Mouse (Mus musculus) cerebellum, adult 9-11 months (tissue): Measurements from ENCODE around the gene Hivep3.

Experiments used
- DNase-seq: peaks from one replicate; pipeline ENCODE4 v3.0.0; 2022

The Hivep3 gene

GRCm38 (mm10) chr4:120163242-120163641, 429.7 kb downstream of the Hivep3 start:
- DNase-seq = peak; percentile 90

- DNase-seq = no peak
These were observed 430.7 kb downstream of the Hivep3 start for GRCm38 (mm10) chr4:120164316-120164715.

GRCm38 (mm10) chr4:120167778-120168177, 434.2 kb downstream of the Hivep3 start:
- DNase-seq = no peak

- DNase-seq = no peak
These were observed 434.8 kb downstream of the Hivep3 start for GRCm38 (mm10) chr4:120168346-120168745.

GRCm38 (mm10) chr4:120170387-120170936, 436.9 kb downstream of the Hivep3 start:
- no peak for DNase-seq

- no peak for DNase-seq
These were observed 438.6 kb downstream of the Hivep3 start for GRCm38 (mm10) chr4:120172050-120172684.

GRCm38 (mm10) chr4:120179123-120179522, 445.5 kb downstream of the Hivep3 start:
- no peak for DNase-seq

GRCm38 (mm10) chr4:120180535-120180934, 447.0 kb downstream of the Hivep3 start:
- DNase-seq = no peak

- DNase-seq = no peak
These were observed 450.9 kb downstream of the Hivep3 start for GRCm38 (mm10) chr4:120184374-120184991.

GRCm38 (mm10) chr4:120186441-120186840, 452.9 kb downstream of the Hivep3 start:
- DNase-seq = no peak

GRCm38 (mm10) chr4:120186934-120187333, 453.4 kb downstream of the Hivep3 start:
- DNase-seq = no peak
